Mouse (Mus musculus): ENCODE data around the gene Ccl9. TPM values are rescaled to one million over a fixed set of nuclear protein-coding genes. Genes with fewer than 3 reads are reported as not detected.
"Not testable (repeated sequence)": the region's sequence is repeated elsewhere in the genome, so short reads cannot be mapped to it uniquely, and the experiment has no call there.

Ccl9 gene
- total RNA-seq, 1 experiment from 2014 or later = 81.3 TPM

GRCm38 (mm10) chr11:83581626-83582610, 3.5 kb upstream of the Ccl9 start:
- ATAC-seq (replicated peaks; ENCODE audit: low read depth, poor library complexity, severe bottlenecking) = no peak

- ATAC-seq (replicated peaks; ENCODE audit: low read depth, poor library complexity, severe bottlenecking) = no peak
Measured at GRCm38 (mm10) chr11:83580699-83581232, 2.3 kb upstream of the Ccl9 start.

- ATAC-seq (replicated peaks; ENCODE audit: low read depth, poor library complexity, severe bottlenecking) = no peak
Measured at GRCm38 (mm10) chr11:83578999-83579398, 563 bp upstream of the Ccl9 start.

- ATAC-seq (replicated peaks; ENCODE audit: low read depth, poor library complexity, severe bottlenecking) = peak; percentile 79
Measured at GRCm38 (mm10) chr11:83576927-83577555, 1.4 kb downstream of the Ccl9 start.

- ATAC-seq (replicated peaks; ENCODE audit: low read depth, poor library complexity, severe bottlenecking) = no peak
Measured at GRCm38 (mm10) chr11:83572834-83573233, 5.6 kb downstream of the Ccl9 start.

GRCm38 (mm10) chr11:83572223-83572622, 6.2 kb downstream of the Ccl9 start:
- peak; percentile 76 for ATAC-seq (replicated peaks; ENCODE audit: low read depth, poor library complexity, severe bottlenecking)

GRCm38 (mm10) chr11:83570189-83570588, 8.2 kb downstream of the Ccl9 start:
- ATAC-seq (replicated peaks; ENCODE audit: low read depth, poor library complexity, severe bottlenecking) = peak; percentile 31; the same call in 1 of the 2 replicates

GRCm38 (mm10) chr11:83569249-83569648, 9.2 kb downstream of the Ccl9 start:
- peak; percentile 77 for ATAC-seq (replicated peaks; ENCODE audit: low read depth, poor library complexity, severe bottlenecking)

- peak; percentile 9; the same call in 1 of the 2 replicates for ATAC-seq (replicated peaks; ENCODE audit: low read depth, poor library complexity, severe bottlenecking)
Measured at GRCm38 (mm10) chr11:83568786-83569185, 9.7 kb downstream of the Ccl9 start.

- ATAC-seq (replicated peaks; ENCODE audit: low read depth, poor library complexity, severe bottlenecking) = no peak
Measured at GRCm38 (mm10) chr11:83568061-83568460, 10.4 kb downstream of the Ccl9 start.

- no peak for ATAC-seq (replicated peaks; ENCODE audit: low read depth, poor library complexity, severe bottlenecking)
Measured at GRCm38 (mm10) chr11:83567311-83567710, 11.1 kb downstream of the Ccl9 start.

GRCm38 (mm10) chr11:83566617-83567016, 11.8 kb downstream of the Ccl9 start:
- no peak for ATAC-seq (replicated peaks; ENCODE audit: low read depth, poor library complexity, severe bottlenecking)

- no peak for ATAC-seq (replicated peaks; ENCODE audit: low read depth, poor library complexity, severe bottlenecking)
Measured at GRCm38 (mm10) chr11:83563754-83564153, 14.7 kb downstream of the Ccl9 start.

GRCm38 (mm10) chr11:83562311-83562887, 16.0 kb downstream of the Ccl9 start:
- ATAC-seq (replicated peaks; ENCODE audit: low read depth, poor library complexity, severe bottlenecking) = no peak

- peak; percentile 86 for ATAC-seq (replicated peaks; ENCODE audit: low read depth, poor library complexity, severe bottlenecking)
Measured at GRCm38 (mm10) chr11:83560405-83560804, 18.0 kb downstream of the Ccl9 start.

GRCm38 (mm10) chr11:83557074-83557473, 21.4 kb downstream of the Ccl9 start:
- no peak for ATAC-seq (replicated peaks; ENCODE audit: low read depth, poor library complexity, severe bottlenecking)

- ATAC-seq (replicated peaks; ENCODE audit: low read depth, poor library complexity, severe bottlenecking) = peak; percentile 73
Measured at GRCm38 (mm10) chr11:83556085-83556781, 22.2 kb downstream of the Ccl9 start.

GRCm38 (mm10) chr11:83551668-83552067, 26.8 kb downstream of the Ccl9 start:
- no peak for ATAC-seq (replicated peaks; ENCODE audit: low read depth, poor library complexity, severe bottlenecking)

- not testable (repeated sequence) for ATAC-seq (replicated peaks; ENCODE audit: low read depth, poor library complexity, severe bottlenecking)
Measured at GRCm38 (mm10) chr11:83551037-83551436, 27.4 kb downstream of the Ccl9 start.

- peak; percentile 95 for ATAC-seq (replicated peaks; ENCODE audit: low read depth, poor library complexity, severe bottlenecking)
Measured at GRCm38 (mm10) chr11:83550186-83550632, 28.2 kb downstream of the Ccl9 start.

Data from common myeloid progenitor, adult 5-6 weeks (primary cell).